Mouse (Mus musculus): Measurements from ENCODE around the gene Pigk.

Gene Pigk

GRCm38 (mm10) chr3:152728238-152728637, 14.3 kb downstream of the Pigk start:
- no peak for DNase-seq (ENCODE audit: low spot score)

DNA sequence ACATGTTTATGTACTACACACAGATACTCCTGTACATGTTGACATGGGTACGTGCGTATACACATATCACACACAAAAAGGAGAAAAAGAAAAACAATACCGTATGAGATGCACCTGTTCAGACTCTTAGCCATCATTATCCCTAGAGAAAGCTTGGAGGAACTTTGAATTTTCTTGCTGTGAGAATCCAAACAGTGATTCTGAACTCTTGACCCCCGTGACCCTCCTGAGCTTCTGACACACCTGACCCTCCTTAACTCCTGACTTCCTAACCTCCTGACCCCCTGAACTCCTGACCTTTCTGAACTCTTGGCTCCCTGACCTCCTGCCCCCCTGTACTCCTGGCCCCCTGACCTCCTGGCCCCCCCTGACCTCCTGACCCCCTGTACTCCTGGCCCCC, 19.1 kb downstream of the Pigk start:
- DNase-seq (ENCODE audit: low spot score), result no peak

GRCm38 (mm10) chr3:152733513-152733912, 19.6 kb downstream of the Pigk start:
- no peak for DNase-seq (ENCODE audit: low spot score)

DNA sequence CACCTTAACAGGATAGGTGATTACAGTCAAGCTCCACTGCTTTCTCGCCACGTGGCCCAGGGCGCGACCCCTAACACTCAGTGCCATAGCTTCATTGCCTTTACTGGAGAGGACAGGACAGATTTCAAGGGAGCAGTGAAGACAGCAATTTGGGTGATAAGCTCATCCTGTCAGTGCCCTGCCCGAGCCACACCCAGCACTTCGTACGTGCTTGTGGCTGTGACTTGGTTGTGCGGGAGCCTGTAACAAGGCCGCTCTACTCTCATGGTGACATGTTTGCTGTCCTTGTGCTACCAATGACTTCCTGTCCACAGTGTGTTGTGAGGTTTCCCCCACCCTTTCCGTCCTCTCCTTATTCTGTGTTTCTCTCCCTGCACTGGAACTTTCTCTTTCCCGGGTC, 20.2 kb downstream of the Pigk start:
- DNase-seq (ENCODE audit: low spot score), result no peak

- DNase-seq (ENCODE audit: low spot score), result no peak
Measured at GRCm38 (mm10) chr3:152735601-152736250, 21.8 kb downstream of the Pigk start.

DNA sequence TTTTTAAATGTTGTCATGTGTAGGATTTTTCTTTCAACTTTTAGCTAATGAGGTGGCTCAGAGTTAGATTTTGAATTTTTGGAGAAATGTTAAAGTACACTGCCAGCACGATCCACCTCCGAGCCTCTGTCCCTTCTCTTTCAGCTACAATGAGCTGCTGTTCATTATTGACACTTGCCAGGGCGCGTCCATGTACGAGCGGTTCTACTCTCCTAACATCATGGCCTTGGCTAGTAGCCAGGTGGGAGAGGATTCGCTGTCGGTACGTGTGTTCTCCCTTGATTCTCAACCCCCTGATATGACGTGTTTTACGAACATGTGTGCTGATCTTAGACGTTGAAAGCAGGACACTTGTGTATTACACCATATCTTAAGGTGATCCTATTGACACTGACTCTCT, 30.4 kb downstream of the Pigk start:
- no peak for DNase-seq (ENCODE audit: low spot score)

GRCm38 (mm10) chr3:152745611-152746010, 31.7 kb downstream of the Pigk start:
- DNase-seq (ENCODE audit: low spot score), result no peak

DNA sequence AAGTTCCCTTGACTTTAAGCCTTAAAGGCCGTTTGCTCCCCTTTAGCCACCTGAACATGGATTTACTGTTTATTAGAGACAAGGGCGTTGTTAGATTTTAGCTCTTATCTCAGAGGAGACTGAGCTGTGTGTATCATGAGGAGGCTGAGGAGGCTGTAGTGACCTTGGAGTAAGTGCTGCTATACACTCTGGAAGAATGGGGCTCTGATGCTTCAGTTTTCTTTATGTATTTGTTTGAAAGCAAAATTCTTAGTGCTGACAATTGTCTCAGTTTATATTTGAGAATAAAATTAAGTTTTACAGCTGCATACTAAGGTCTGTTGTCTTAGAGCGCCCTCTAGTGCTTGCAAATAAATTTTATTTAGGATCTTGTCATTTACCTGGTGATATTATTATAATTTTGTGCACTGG, 35.6 kb downstream of the Pigk start:
- DNase-seq (ENCODE audit: low spot score), result peak; percentile 53

- no peak for DNase-seq (ENCODE audit: low spot score)
Measured at GRCm38 (mm10) chr3:152749881-152750280, 36.0 kb downstream of the Pigk start.

DNA sequence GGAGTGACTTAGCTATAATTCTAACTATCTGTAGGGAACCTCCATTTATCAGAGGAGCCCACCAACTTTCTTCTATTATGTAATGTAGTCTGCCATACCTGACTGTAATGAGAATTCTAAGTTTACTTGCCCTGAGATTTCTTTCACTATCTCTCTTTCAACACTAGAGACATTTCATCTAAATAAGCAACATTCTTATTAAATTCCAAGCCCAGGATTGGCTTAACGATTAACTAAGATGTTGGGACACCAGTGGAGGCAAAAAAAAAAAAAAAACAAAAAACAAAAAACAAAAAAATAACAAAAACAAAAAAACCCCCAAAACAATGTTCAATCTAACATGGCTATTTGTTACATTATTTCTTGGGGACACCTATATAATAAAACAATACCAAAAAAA, 39.0 kb downstream of the Pigk start:
- DNase-seq (ENCODE audit: low spot score), result no peak

- DNase-seq (ENCODE audit: low spot score), result no peak
Measured at GRCm38 (mm10) chr3:152753345-152753744, 39.4 kb downstream of the Pigk start.

- DNase-seq (ENCODE audit: low spot score), result no peak
Measured at GRCm38 (mm10) chr3:152753920-152754764, 40.2 kb downstream of the Pigk start.

DNA sequence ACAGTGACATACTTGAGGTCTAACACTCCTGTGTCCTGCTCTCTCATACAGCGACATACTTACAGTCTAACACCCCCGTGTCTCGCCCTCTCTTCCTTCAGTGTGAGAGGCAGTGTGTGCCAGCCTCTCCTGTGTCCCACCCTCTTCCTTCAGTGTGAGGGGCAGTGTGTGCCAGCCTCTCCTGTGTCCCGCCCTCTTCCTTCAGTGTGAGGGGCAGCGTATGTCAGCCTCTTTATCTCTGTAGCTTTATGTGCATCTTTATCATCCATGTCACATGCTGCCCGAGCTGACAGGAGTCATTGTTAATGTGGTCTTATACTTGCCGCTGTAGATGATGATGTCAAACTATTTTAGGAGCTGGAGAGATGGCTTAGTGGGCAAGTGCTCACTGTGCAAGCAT, 41.6 kb downstream of the Pigk start:
- DNase-seq (ENCODE audit: low spot score), result no peak

DNA sequence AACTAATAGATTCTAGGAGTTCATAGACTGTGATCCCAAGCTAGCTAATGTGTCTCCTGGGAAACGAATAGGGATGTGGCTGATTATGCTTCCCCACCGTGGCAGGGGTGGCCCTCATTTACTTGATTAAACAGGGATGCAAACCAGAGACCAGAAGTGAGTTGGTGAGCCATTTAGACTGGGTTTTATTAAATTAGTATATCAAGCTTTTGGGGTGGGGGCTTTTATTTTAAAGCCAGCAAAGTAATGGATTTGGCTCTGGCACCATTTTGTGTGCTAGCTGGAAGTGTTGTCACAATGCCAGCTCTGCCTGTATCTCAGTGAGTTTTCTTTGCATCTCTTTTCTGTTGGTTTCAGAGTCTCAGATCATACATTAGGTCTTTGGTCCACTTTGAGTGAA, 43.0 kb downstream of the Pigk start:
- no peak for DNase-seq (ENCODE audit: low spot score)

DNA sequence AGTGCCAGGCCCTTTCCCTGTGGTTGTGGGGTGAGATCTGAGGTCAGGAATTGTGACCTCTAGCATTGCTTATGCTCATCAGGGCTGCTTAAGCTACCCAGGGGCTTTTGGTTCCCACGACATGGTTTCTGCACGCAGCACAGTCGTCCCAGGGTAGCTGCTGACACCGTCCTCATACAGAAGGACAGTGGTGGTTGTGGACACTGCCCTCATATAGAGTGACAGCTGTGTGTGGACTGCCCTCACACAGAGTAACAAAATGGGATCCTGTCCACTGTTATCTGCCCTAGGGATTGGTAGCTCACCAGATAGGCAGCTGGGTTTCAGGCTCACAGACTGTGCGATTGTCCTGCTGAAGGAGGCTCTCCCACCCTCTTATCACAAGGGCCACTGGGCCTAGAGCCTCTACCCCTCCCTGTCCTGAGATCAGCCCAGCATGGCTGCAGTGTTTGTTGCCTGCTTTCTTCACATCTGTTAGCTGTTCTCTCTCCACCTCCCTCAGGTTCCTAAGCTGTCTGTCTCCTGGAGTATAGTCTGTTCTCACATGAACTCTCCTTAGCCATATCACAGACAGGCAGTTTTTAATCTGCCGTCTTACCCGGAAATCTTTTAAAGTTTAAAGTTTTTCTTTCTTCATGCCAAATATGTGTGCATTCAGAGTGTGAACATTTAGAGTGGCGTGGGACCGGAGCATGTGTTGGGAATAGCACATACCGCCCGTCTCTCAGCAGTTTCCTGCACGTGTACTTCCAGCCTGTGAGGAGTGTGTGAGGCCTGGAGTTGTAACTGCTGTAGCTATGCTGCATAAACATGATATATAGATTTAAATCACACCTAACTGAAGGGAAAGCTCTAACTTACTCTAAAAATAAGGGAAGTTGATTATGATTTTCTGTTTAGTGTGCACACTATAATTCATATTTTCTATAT, 43.8 kb downstream of the Pigk start:
- DNase-seq (ENCODE audit: low spot score), result no peak

GRCm38 (mm10) chr3:152758500-152759032, 44.7 kb downstream of the Pigk start:
- no peak for DNase-seq (ENCODE audit: low spot score)

GRCm38 (mm10) chr3:152761116-152761515, 47.2 kb downstream of the Pigk start:
- peak; percentile 44 for DNase-seq (ENCODE audit: low spot score)

- no peak for DNase-seq (ENCODE audit: low spot score)
Measured at GRCm38 (mm10) chr3:152761661-152762060, 47.8 kb downstream of the Pigk start.

DNA sequence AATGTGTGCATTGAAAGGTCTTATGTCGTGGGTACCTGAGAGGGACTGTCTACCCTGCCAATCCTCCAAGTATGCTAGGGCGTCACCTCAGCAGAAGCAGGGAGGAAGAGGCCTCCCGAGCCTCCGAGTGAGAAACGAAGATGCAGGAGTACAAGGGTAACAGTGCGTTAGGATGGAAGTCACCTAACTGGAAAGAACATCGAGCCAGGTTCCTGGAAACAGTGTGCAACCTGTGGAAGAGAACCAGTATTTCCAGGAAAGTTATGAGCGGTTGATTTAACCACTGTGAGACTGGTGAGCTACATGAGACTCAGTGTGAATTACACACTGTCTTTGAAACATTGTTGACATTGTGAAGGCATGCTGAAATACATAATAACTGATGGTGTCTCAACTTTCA, 48.4 kb downstream of the Pigk start:
- DNase-seq (ENCODE audit: low spot score), result no peak

- no peak for DNase-seq (ENCODE audit: low spot score)
Measured at GRCm38 (mm10) chr3:152763139-152763882, 49.4 kb downstream of the Pigk start.

- no peak for DNase-seq (ENCODE audit: low spot score)
Measured at GRCm38 (mm10) chr3:152764516-152765312, 50.8 kb downstream of the Pigk start.
